Mouse (Mus musculus) embryonic facial prominence, embryonic 11.5 days (tissue): Measurements from ENCODE around the gene Scn4a. TPM values are rescaled to one million over a fixed set of nuclear protein-coding genes. Genes with fewer than 3 reads are reported as not detected.

Source experiments
- ATAC-seq: fragments of 200-750 bp; cut with Nextera tagmentation; replicated peaks from 2 replicates; pipeline ENCODE4 v1.8.0; 2017; ENCODE audit warnings: low read depth; ENCODE audit not compliant: insufficient number of reproducible peaks, low FRiP score, low TSS enrichment
- DNase-seq: peaks from one replicate; pipeline ENCODE4 v3.0.0-alpha.2; 2015; ENCODE audit warnings: low spot score
- H3K27ac ChIP-seq: fragments of 300-500 bp; sonication (generic); replicated peaks from 2 replicates; pipeline ENCODE4 v1.5.1; 2014; ENCODE audit warnings: mild to moderate bottlenecking, low read depth, low read length, control low read depth
- H3K27me3 ChIP-seq: fragments of 300-500 bp; sonication (generic); 2 replicates; pipeline ENCODE4 v1.6.1; 2014; ENCODE audit warnings: mild to moderate bottlenecking, low read length, moderate library complexity, mixed read lengths; ENCODE audit not compliant: control insufficient read depth, insufficient read depth
- H3K36me3 ChIP-seq: fragments of 300-500 bp; sonication (generic); replicated peaks from 2 replicates; pipeline ENCODE4 v1.6.1; 2014; ENCODE audit warnings: low read depth, mild to moderate bottlenecking, low read length, moderate library complexity, mixed read lengths; ENCODE audit not compliant: control insufficient read depth, insufficient read depth
- H3K4me1 ChIP-seq: fragments of 300-500 bp; sonication (generic); 2 replicates; pipeline ENCODE4 v1.6.1; 2014; ENCODE audit warnings: low read length, mixed read lengths; ENCODE audit not compliant: control insufficient read depth, insufficient read depth
- H3K4me2 ChIP-seq: fragments of 300-500 bp; sonication (generic); 2 replicates; pipeline ENCODE4 v1.6.1; 2014; ENCODE audit warnings: low read depth, mild to moderate bottlenecking, control low read depth, low read length, moderate library complexity
- H3K4me3 ChIP-seq: fragments of 300-500 bp; sonication (generic); 2 replicates; pipeline ENCODE4 v1.5.1; 2014; ENCODE audit warnings: low read depth, low read length, control low read depth
- H3K9ac ChIP-seq: fragments of 300-500 bp; sonication (generic); replicated peaks from 2 replicates; pipeline ENCODE4 v1.6.1; 2014; ENCODE audit warnings: mild to moderate bottlenecking, control low read depth, low read length
- H3K9me3 ChIP-seq: fragments of 300-500 bp; sonication (generic); replicated peaks from 2 replicates; pipeline ENCODE4 v1.6.1; 2016; ENCODE audit warnings: mild to moderate bottlenecking, low read length, inconsistent platforms, mixed read lengths; ENCODE audit not compliant: control insufficient read depth
- WGBS: fragments of 180-500 bp; shearing (Covaris S2); extraction: QIAGEN DNeasy Blood & Tissue Kit; methylation state at CpG from one replicate; pipeline ENCODE4 v1.1.7; 2014; 5-methylcytosine and 5-hydroxymethylcytosine counted together
- polyA plus RNA-seq: library from polyadenylated mRNA; unstranded; fragments of >200 nt; fragmentation: Nextera tagmentation; extraction: Ambion mirVana; gene quantifications from 2 replicates; pipeline ENCODE4 v1.2.1, GENCODE M21; 2014

Gene Scn4a
- polyA plus RNA-seq, 1 experiment from 2014 or later: 0.03 TPM

- H3K9me3 ChIP-seq: no peaks in the 10 kb centered on the region
- ATAC-seq: no peak
- H3K4me3 ChIP-seq: no peak within 1 kb of the TSS
- no peaks in the 10 kb centered on the region for H3K4me1 ChIP-seq
- H3K27ac ChIP-seq: no peak within 1 kb of the TSS
- H3K27me3 ChIP-seq: no peaks in the 10 kb centered on the region
- H3K9ac ChIP-seq: no peak within 1 kb of the TSS
- H3K36me3 ChIP-seq: no peaks in the 10 kb centered on the region
- 11% methylated on average over 25 of the region's 25 CpGs for WGBS
- peak; percentile 96 for DNase-seq
- H3K4me2 ChIP-seq: peak within 1 kb of the TSS; percentile 13; the same call in 1 of the 2 replicates
Observed at GRCm38 (mm10) chr11:106276454-106276853, 76.6 kb downstream of the Scn4a start, which contains the start of gene Tcam1. Tcam1 (plus strand) TSS chr11:106276672.

GRCm38 (mm10) chr11:106274971-106275411 lies 78.1 kb downstream of the Scn4a start:
- Histone ChIP-seq H3K9ac (no peak overlapping the region), H3K27me3 (no peaks in the 10 kb centered on the region), H3K36me3 (no peaks in the 10 kb centered on the region), H3K9me3 (no peaks in the 10 kb centered on the region), H3K4me2 (no peak overlapping the region), H3K4me3 (no peak overlapping the region), H3K4me1 (no peaks in the 10 kb centered on the region), H3K27ac (no peak overlapping the region; the same call in 1 of the 2 replicates)
- WGBS: 78% methylated on average over 7 of the region's 7 CpGs
- DNase-seq (no peak), ATAC-seq (no peak)

- DNase-seq: no peak
- ATAC-seq: no peak
- no peak overlapping the region for H3K27ac ChIP-seq
- H3K27me3 ChIP-seq: no peaks in the 10 kb centered on the region
- H3K9me3 ChIP-seq: no peaks in the 10 kb centered on the region
- 90% methylated on average over 1 of the region's 1 CpGs for WGBS
- H3K4me2 ChIP-seq: no peak overlapping the region
- H3K4me1 ChIP-seq: no peaks in the 10 kb centered on the region
- no peak overlapping the region for H3K4me3 ChIP-seq
- no peaks in the 10 kb centered on the region for H3K36me3 ChIP-seq
- no peak overlapping the region for H3K9ac ChIP-seq
Observed at GRCm38 (mm10) chr11:106274374-106274773, 78.7 kb downstream of the Scn4a start.

DNA sequence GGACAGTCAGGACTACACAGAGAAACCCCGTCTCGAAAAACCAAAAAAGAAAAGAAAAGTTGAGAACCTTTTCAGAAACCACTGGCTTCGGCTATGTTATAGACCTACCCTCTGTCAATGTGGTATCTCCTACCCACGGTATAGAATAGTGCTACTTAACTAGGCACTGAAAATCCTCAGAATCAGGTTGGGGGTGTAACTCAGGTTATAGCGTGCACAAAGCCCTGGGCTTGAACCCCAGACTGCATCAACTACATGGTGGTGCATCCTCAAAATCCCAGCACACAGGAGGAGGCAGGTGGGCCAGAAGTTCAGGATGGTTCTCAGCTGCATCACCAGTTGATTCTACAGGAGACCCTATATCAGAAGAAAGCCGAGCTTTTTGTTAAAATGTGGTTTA lies 79.3 kb downstream of the Scn4a start:
- no peaks in the 10 kb centered on the region for H3K36me3 ChIP-seq
- H3K4me1 ChIP-seq: no peaks in the 10 kb centered on the region
- H3K4me3 ChIP-seq: no peak overlapping the region
- no peaks in the 10 kb centered on the region for H3K9me3 ChIP-seq
- no peak overlapping the region for H3K9ac ChIP-seq
- DNase-seq (no peak), ATAC-seq (no peak)
- WGBS: 97% methylated on average over 6 of the region's 6 CpGs
- no peaks in the 10 kb centered on the region for H3K27me3 ChIP-seq
- no peak overlapping the region for H3K27ac ChIP-seq
- H3K4me2 ChIP-seq: no peak overlapping the region; the same call in 1 of the 2 replicates

DNA sequence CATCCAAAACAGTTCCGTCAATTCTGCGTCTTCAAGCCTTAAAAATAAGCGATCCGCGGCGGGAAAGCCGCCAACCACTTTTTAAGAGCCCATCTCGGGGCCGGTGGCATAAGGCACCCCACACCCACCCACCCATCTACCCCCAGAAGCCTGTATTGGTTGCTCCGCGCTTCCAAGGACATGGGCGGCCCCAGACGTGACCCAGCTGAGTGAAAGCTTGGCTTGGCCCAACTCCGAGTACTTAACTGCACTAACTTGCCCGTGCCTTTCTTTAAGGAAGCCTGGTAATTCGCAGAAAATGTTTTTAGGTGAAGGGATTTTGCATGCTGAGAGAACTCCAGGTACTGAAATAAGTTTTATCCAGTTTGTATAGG lies 79.8 kb downstream of the Scn4a start:
- Histone ChIP-seq H3K4me2 (peak overlapping the region; percentile 71), H3K27me3 (no peaks in the 10 kb centered on the region), H3K27ac (peak overlapping the region; percentile 65), H3K4me3 (peak overlapping the region; percentile 97), H3K9me3 (no peaks in the 10 kb centered on the region), H3K9ac (peak overlapping the region; percentile 65), H3K4me1 (peaks cover 3% of the 10 kb centered on the region; the same call in 1 of the 2 replicates), H3K36me3 (no peaks in the 10 kb centered on the region)
- 16% methylated on average over 16 of the region's 16 CpGs for WGBS
- ATAC-seq (no peak), DNase-seq (no peak)

- peaks cover 6% of the 10 kb centered on the region; the same call in 1 of the 2 replicates for H3K4me1 ChIP-seq
- DNase-seq: peak; percentile 99
- under 1% methylated on average over 71 of the region's 72 CpGs for WGBS
Observed at GRCm38 (mm10) chr11:106272644-106273310, 80.3 kb downstream of the Scn4a start, which contains the start of gene Smarcd2. Smarcd2 (minus strand) TSS chr11:106272972.

DNA sequence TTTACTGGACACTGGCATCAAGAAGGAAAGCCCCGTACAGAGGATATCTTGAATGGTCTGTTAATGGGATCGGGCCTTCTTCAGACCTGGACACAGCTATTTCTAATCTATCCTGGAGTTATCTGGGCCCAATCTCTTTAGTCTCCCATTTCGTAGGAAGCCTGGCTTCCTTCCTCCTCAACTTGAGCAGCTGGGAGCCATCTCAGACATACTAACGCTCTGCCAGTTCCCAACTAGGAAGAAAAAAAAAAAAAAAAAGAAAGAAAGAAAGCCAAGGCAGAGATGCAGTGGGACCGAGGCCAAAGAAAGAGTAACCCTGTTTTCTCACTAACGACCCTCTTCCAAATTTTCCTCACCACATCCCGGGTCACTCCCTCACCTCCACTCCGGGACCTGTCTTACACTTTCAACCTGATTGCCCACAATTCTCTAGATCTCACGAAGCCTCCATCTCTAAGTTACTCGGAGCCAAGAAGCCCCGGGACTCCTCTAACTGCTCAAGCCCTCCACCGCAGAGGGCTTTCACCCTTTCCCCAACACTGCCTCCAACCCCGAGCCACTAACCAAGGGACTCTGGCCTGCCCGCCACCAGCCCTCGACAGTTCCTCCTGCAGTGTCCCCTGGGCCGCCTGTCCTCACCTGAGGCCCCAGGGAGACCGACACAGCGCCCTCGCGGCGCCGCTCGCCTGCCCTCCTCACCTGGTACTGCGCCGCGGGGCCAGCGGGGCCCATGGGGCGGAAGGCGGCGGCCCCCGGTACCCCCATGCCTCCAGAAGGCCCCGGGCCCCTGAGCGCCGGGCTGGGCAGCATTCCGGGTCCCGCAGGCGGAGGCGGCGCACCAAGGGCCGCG lies 81.1 kb downstream of the Scn4a start:
- 2% methylated on average over 41 of the region's 41 CpGs for WGBS
- ATAC-seq (peak; percentile 45), DNase-seq (peak; percentile 34)
- Histone ChIP-seq H3K36me3 (no peaks in the 10 kb centered on the region), H3K4me1 (peaks cover 6% of the 10 kb centered on the region; the same call in 1 of the 2 replicates), H3K9ac (peak overlapping the region; percentile 98), H3K4me3 (peak overlapping the region; percentile 97), H3K27ac (peak overlapping the region; percentile 93), H3K4me2 (peak overlapping the region; percentile 77), H3K27me3 (no peaks in the 10 kb centered on the region), H3K9me3 (no peaks in the 10 kb centered on the region)

More at GRCm38 (mm10) chr11:106272644-106273310, 80.3 kb downstream of the Scn4a start, which contains the start of gene Smarcd2:
- peak within 1 kb of the TSS; percentile 93 for H3K27ac ChIP-seq
- no peaks in the 10 kb centered on the region for H3K9me3 ChIP-seq
- peak; percentile 90 for ATAC-seq
- H3K4me2 ChIP-seq: peak within 1 kb of the TSS; percentile 77
- peak within 1 kb of the TSS; percentile 98 for H3K9ac ChIP-seq
- H3K27me3 ChIP-seq: no peaks in the 10 kb centered on the region
- peak within 1 kb of the TSS; percentile 97 for H3K4me3 ChIP-seq
- no peaks in the 10 kb centered on the region for H3K36me3 ChIP-seq
